Mouse (Mus musculus): Measurements from ENCODE around the gene Cdkal1.

- TF ChIP-seq CTCF (conservative IDR thresholded peaks at IDR 0.05; ENCODE audit: insufficient read depth, insufficient read length, low read depth, low read length) (no peak), POLR2A (IDR thresholded peaks at IDR 0.05; ENCODE audit: low read depth, low read length) (no peak)
Observed at GRCm38 (mm10) chr13:29784894-29785293, 70.6 kb downstream of the Cdkal1 start.
